Mouse (Mus musculus) 3T3-L1 (cell line): ENCODE results near the gene Adamtsl1.

Source experiments
- DNase-seq: peaks from one replicate; pipeline ENCODE4 v3.0.0-alpha.2; 2015; ENCODE audit warnings: low read depth, low spot score

The Adamtsl1 gene

GRCm38 (mm10) chr4:86189853-86190252 is 675.9 kb downstream of the Adamtsl1 start:
- no peak for DNase-seq

GRCm38 (mm10) chr4:86191195-86191594 is 677.2 kb downstream of the Adamtsl1 start:
- no peak for DNase-seq

- no peak for DNase-seq
Measured at GRCm38 (mm10) chr4:86201766-86202165, 687.8 kb downstream of the Adamtsl1 start.

GRCm38 (mm10) chr4:86203288-86203687 is 689.3 kb downstream of the Adamtsl1 start:
- DNase-seq = no peak

- DNase-seq = no peak
Measured at GRCm38 (mm10) chr4:86224875-86225274, 710.9 kb downstream of the Adamtsl1 start.

GRCm38 (mm10) chr4:86227096-86227495 is 713.1 kb downstream of the Adamtsl1 start:
- DNase-seq = peak; percentile 26

GRCm38 (mm10) chr4:86233197-86233596 is 719.2 kb downstream of the Adamtsl1 start:
- no peak for DNase-seq

- DNase-seq = no peak
Measured at GRCm38 (mm10) chr4:86241854-86242424, 728.0 kb downstream of the Adamtsl1 start.

- no peak for DNase-seq
Measured at GRCm38 (mm10) chr4:86270085-86270484, 756.1 kb downstream of the Adamtsl1 start.

GRCm38 (mm10) chr4:86273703-86274355 is 759.9 kb downstream of the Adamtsl1 start:
- no peak for DNase-seq

GRCm38 (mm10) chr4:86274663-86275062 is 760.7 kb downstream of the Adamtsl1 start:
- DNase-seq = no peak

GRCm38 (mm10) chr4:86276021-86276813 is 762.2 kb downstream of the Adamtsl1 start:
- DNase-seq = no peak

GRCm38 (mm10) chr4:86278546-86278945 is 764.6 kb downstream of the Adamtsl1 start:
- DNase-seq = no peak

- DNase-seq = no peak
Measured at GRCm38 (mm10) chr4:86286572-86286971, 772.6 kb downstream of the Adamtsl1 start.

GRCm38 (mm10) chr4:86288264-86288663 is 774.3 kb downstream of the Adamtsl1 start:
- no peak for DNase-seq

GRCm38 (mm10) chr4:86289511-86290273 is 775.7 kb downstream of the Adamtsl1 start:
- no peak for DNase-seq

GRCm38 (mm10) chr4:86294828-86295251 is 780.9 kb downstream of the Adamtsl1 start:
- DNase-seq = peak; percentile 35

GRCm38 (mm10) chr4:86301469-86301868 is 787.5 kb downstream of the Adamtsl1 start:
- no peak for DNase-seq

GRCm38 (mm10) chr4:86302095-86302494 is 788.1 kb downstream of the Adamtsl1 start:
- DNase-seq = no peak

- no peak for DNase-seq
Measured at GRCm38 (mm10) chr4:86306753-86307152, 792.8 kb downstream of the Adamtsl1 start.

- DNase-seq = no peak
Measured at GRCm38 (mm10) chr4:86309178-86309577, 795.2 kb downstream of the Adamtsl1 start.
